Mouse (Mus musculus) MEL (cell line): Measurements from ENCODE around the gene Hspa5.

Experiments
- CTCF ChIP-seq, 3 experiments: IDR thresholded peaks in 2 of 3; conservative IDR thresholded peaks in 1 of 3; 2 replicates each; pipeline ENCODE4 v1.5.1; 2011 to 2012; ENCODE audit warnings: low read length in 3 of 3, low read depth in 2 of 3, mild to moderate bottlenecking in 2 of 3, improper control_type of control experiment in 1 of 3, inconsistent platforms in 1 of 3, mixed read lengths in 1 of 3, moderate library complexity in 1 of 3; ENCODE audit not compliant: control insufficient read depth in 1 of 3, insufficient read depth in 1 of 3, poor library complexity in 1 of 3, severe bottlenecking in 1 of 3
- EP300 ChIP-seq, 2 experiments: IDR thresholded peaks; 2 replicates each; pipeline ENCODE4 v1.6.1; 2011; ENCODE audit warnings: improper control_type of control experiment in 2 of 2, low read length in 2 of 2, low read depth in 1 of 2, mild to moderate bottlenecking in 1 of 2
- HCFC1 ChIP-seq: IDR thresholded peaks from 2 replicates; pipeline ENCODE4 v1.6.1; 2012; ENCODE audit warnings: low read depth, mild to moderate bottlenecking, inconsistent platforms, low read length, improper control_type of control experiment, moderate library complexity
- MAZ ChIP-seq: IDR thresholded peaks from 2 replicates; pipeline ENCODE4 v1.6.1; 2012; ENCODE audit warnings: low read depth, mild to moderate bottlenecking, inconsistent platforms, low read length, improper control_type of control experiment
- MYC ChIP-seq: IDR thresholded peaks from 2 replicates; pipeline ENCODE4 v1.6.1; 2011; ENCODE audit warnings: low read depth, mild to moderate bottlenecking, low read length, improper control_type of control experiment, moderate library complexity
- NELFE ChIP-seq: IDR thresholded peaks from 2 replicates; pipeline ENCODE4 v1.6.1; 2011; ENCODE audit warnings: low read depth, low read length, improper control_type of control experiment
- NRF1 ChIP-seq: IDR thresholded peaks from 2 replicates; pipeline ENCODE4 v1.6.1; 2014; ENCODE audit warnings: low read depth, mild to moderate bottlenecking, inconsistent platforms, low read length, improper control_type of control experiment, moderate library complexity; ENCODE audit not compliant: poor library complexity, insufficient read depth, severe bottlenecking
- POLR2A ChIP-seq, 2 experiments: IDR thresholded peaks; 2 replicates each; pipeline ENCODE4 v1.6.1; 2011 to 2012; ENCODE audit warnings: low read length in 2 of 2, mild to moderate bottlenecking in 2 of 2, control low read depth in 1 of 2, improper control_type of control experiment in 1 of 2, low read depth in 1 of 2, moderate library complexity in 1 of 2; ENCODE audit not compliant: control insufficient read depth in 1 of 2, insufficient read depth in 1 of 2, poor library complexity in 1 of 2
- SIN3A ChIP-seq: IDR thresholded peaks from 2 replicates; pipeline ENCODE4 v1.6.1; 2012; ENCODE audit warnings: low read length, improper control_type of control experiment, inconsistent platforms
- SMC3 ChIP-seq: IDR thresholded peaks from 2 replicates; pipeline ENCODE4 v1.6.1; 2011; ENCODE audit warnings: low read depth, low read length, improper control_type of control experiment
- UBTF ChIP-seq: IDR thresholded peaks from 2 replicates; pipeline ENCODE4 v1.6.1; 2012; ENCODE audit warnings: low read depth, mild to moderate bottlenecking, inconsistent platforms, low read length, improper control_type of control experiment, moderate library complexity, borderline replicate concordance; ENCODE audit not compliant: insufficient read depth
- USF2 ChIP-seq, 2 experiments: IDR thresholded peaks; 2 replicates each; pipeline ENCODE4 v1.6.1; 2011 to 2012; ENCODE audit warnings: improper control_type of control experiment in 2 of 2, low read length in 2 of 2, borderline replicate concordance in 1 of 2, inconsistent platforms in 1 of 2, low read depth in 1 of 2, mild to moderate bottlenecking in 1 of 2; ENCODE audit not compliant: insufficient read depth in 1 of 2
- ZC3H11A ChIP-seq: IDR thresholded peaks from 2 replicates; pipeline ENCODE4 v1.6.1; 2012; ENCODE audit warnings: low read depth, mild to moderate bottlenecking, inconsistent platforms, low read length, improper control_type of control experiment

DNA sequence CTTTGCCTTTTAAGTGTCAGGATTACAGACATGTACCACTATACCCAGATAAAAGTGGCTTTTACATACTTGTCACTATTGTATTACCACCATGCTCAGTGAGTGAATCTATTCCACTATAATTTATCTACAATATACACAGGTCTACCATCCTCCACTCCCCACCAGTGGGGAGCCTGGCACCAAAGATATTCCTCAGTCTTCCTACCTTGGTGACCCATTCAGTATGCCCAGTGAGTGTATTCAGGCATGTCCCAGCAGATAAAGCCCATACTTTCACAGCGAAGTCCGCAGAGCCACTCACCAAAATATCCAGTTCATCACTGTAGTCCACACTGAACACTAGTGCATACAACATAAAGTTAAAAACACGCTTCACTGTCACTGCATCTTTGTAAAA, 39.0 kb downstream of the Hspa5 start:
- no peak for TF ChIP-seq CTCF (IDR thresholded peaks at IDR 0.05 in 2 of 3, conservative IDR thresholded peaks at IDR 0.05 in 1 of 3; ENCODE audit: control insufficient read depth in 1 of 3, insufficient read depth in 1 of 3, low read depth in 2 of 3, low read length in 3 of 3, poor library complexity in 1 of 3, severe bottlenecking in 1 of 3)
- no peak for TF ChIP-seq ZC3H11A
- TF ChIP-seq MYC = no peak
- no peak for TF ChIP-seq EP300 (IDR thresholded peaks at IDR 0.05; ENCODE audit: low read depth in 1 of 2, low read length in 2 of 2)
- TF ChIP-seq MAZ = no peak
- no peak for TF ChIP-seq POLR2A (IDR thresholded peaks at IDR 0.05; ENCODE audit: control insufficient read depth in 1 of 2, insufficient read depth in 1 of 2, low read depth in 1 of 2, low read length in 2 of 2, poor library complexity in 1 of 2)
- no peak for TF ChIP-seq SMC3
- no peak for TF ChIP-seq UBTF
- TF ChIP-seq HCFC1 = no peak
- TF ChIP-seq NRF1 = no peak
- no peak for TF ChIP-seq USF2 (IDR thresholded peaks at IDR 0.05; ENCODE audit: borderline replicate concordance in 1 of 2, insufficient read depth in 1 of 2, low read depth in 1 of 2, low read length in 2 of 2)
- TF ChIP-seq NELFE = no peak
- no peak for TF ChIP-seq SIN3A
